Mouse (Mus musculus) brown adipose tissue, adult 24 weeks (tissue): ENCODE data around the gene Olfr1126. TPM values are rescaled to one million over a fixed set of nuclear protein-coding genes. Genes with fewer than 3 reads are reported as not detected.
"Not testable (repeated sequence)": the region's sequence is repeated elsewhere in the genome, so short reads cannot be mapped to it uniquely, and the experiment has no call there.

ENCODE experiments used
- H3K27ac ChIP-seq: fragments of 200-500 bp; replicated peaks from 2 replicates; pipeline ENCODE4 v1.5.1; 2012; ENCODE audit warnings: low read depth, mild to moderate bottlenecking, low read length
- H3K4me1 ChIP-seq: fragments of 200-500 bp; 2 replicates; pipeline ENCODE4 v1.6.1; 2012; ENCODE audit warnings: low read length, mixed read lengths; ENCODE audit not compliant: control insufficient read depth, insufficient read depth, insufficient read length
- H3K4me3 ChIP-seq: fragments of 200-500 bp; 2 replicates; pipeline ENCODE4 v1.5.1; 2012; ENCODE audit warnings: low read depth, mild to moderate bottlenecking, low read length, moderate library complexity; ENCODE audit not compliant: insufficient read depth
- polyA plus RNA-seq: library from polyadenylated mRNA; stranded (reverse); fragments of >200 nt; gene quantifications from 2 replicates; pipeline ENCODE4 v1.2.4, GENCODE M21; 2012; ENCODE audit not compliant: missing spikeins, insufficient read depth, insufficient read length

Olfr1126 gene
- polyA plus RNA-seq, result not detected in 2 replicates

- Histone ChIP-seq H3K4me1 (no peaks in the 10 kb centered on the region), H3K27ac (no peak within 1 kb of the TSS), H3K4me3 (no peak within 1 kb of the TSS)
Measured at GRCm38 (mm10) chr2:87453662-87454061, at the start of gene Olfr1126. Olfr1126 (plus strand) TSS chr2:87453962.

- Histone ChIP-seq H3K27ac (no peak within 1 kb of the TSS), H3K4me3 (no peak within 1 kb of the TSS), H3K4me1 (no peaks in the 10 kb centered on the region)
Measured at GRCm38 (mm10) chr2:87416335-87416734, 37.4 kb upstream of the Olfr1126 start, which contains the start of gene Olfr1123. Olfr1123 (plus strand) TSS chr2:87416635.

- Histone ChIP-seq H3K4me3 (no peak within 1 kb of the TSS), H3K27ac (no peak within 1 kb of the TSS), H3K4me1 (no peaks in the 10 kb centered on the region)
Measured at GRCm38 (mm10) chr2:87429975-87430374, 23.8 kb upstream of the Olfr1126 start, which contains the start of gene Olfr1124. Olfr1124 (plus strand) TSS chr2:87430275.

GRCm38 (mm10) chr2:87437731-87438130, 16.0 kb upstream of the Olfr1126 start:
- H3K4me1 ChIP-seq, result no peaks in the 10 kb centered on the region
- no peak overlapping the region for H3K27ac ChIP-seq
- no peak overlapping the region for H3K4me3 ChIP-seq

GRCm38 (mm10) chr2:87461769-87462168, 8.0 kb downstream of the Olfr1126 start:
- Histone ChIP-seq H3K4me3 (no peak overlapping the region), H3K27ac (no peak overlapping the region), H3K4me1 (no peaks in the 10 kb centered on the region)

- no peak overlapping the region for H3K4me3 ChIP-seq
- H3K27ac ChIP-seq, result no peak overlapping the region
- H3K4me1 ChIP-seq, result no peaks in the 10 kb centered on the region
Measured at GRCm38 (mm10) chr2:87480207-87480606, 26.4 kb downstream of the Olfr1126 start.

GRCm38 (mm10) chr2:87481158-87481557, 27.4 kb downstream of the Olfr1126 start:
- Histone ChIP-seq H3K27ac (no peak overlapping the region), H3K4me3 (no peak overlapping the region), H3K4me1 (no peaks in the 10 kb centered on the region)

GRCm38 (mm10) chr2:87482276-87482675, 28.5 kb downstream of the Olfr1126 start:
- H3K4me3 ChIP-seq, result no peak overlapping the region

GRCm38 (mm10) chr2:87496993-87497392, 43.2 kb downstream of the Olfr1126 start, which contains the start of gene Pramel7:
Pramel7 (minus strand) TSS chr2:87497093.
- H3K4me1 ChIP-seq, H3K4me3 ChIP-seq, H3K27ac ChIP-seq: not testable (repeated sequence)

More at GRCm38 (mm10) chr2:87482276-87482675, 28.5 kb downstream of the Olfr1126 start:
- no peaks in the 10 kb centered on the region for H3K4me1 ChIP-seq
- H3K27ac ChIP-seq, result no peak overlapping the region

GRCm38 (mm10) chr2:87506265-87506664, 52.5 kb downstream of the Olfr1126 start, which contains the start of gene Pramel6:
Pramel6 (plus strand) TSS chr2:87506565.
- H3K4me1 ChIP-seq, result no peaks in the 10 kb centered on the region
- no peak within 1 kb of the TSS for H3K27ac ChIP-seq
- no peak within 1 kb of the TSS for H3K4me3 ChIP-seq

Other genes starting within 250 kb of the Olfr1126 start
- gene Olfr1113, start 245.0 kb upstream of the Olfr1126 start, polyA plus RNA-seq, result not detected in 2 replicates
- gene Olfr1115, start 205.9 kb upstream of the Olfr1126 start, polyA plus RNA-seq, result not detected in 2 replicates
- not detected in 2 replicates for gene Olfr1116, start 186.4 kb upstream of the Olfr1126 start, polyA plus RNA-seq
- not detected in 2 replicates for gene Olfr1118, start 146.4 kb upstream of the Olfr1126 start, polyA plus RNA-seq
- gene Olfr1120, start 99.1 kb upstream of the Olfr1126 start, polyA plus RNA-seq, result not detected in 2 replicates
- not detected in 2 replicates for gene Olfr1121, start 84.1 kb upstream of the Olfr1126 start, polyA plus RNA-seq
- not detected in 2 replicates for gene Olfr1122, start 68.1 kb upstream of the Olfr1126 start, polyA plus RNA-seq
- gene Olfr1123, start 37.3 kb upstream of the Olfr1126 start, polyA plus RNA-seq, result not detected in 2 replicates
- not detected in 2 replicates for gene Olfr1124, start 23.7 kb upstream of the Olfr1126 start, polyA plus RNA-seq
- not detected in 2 replicates for gene Pramel7, start 43.1 kb downstream of the Olfr1126 start, polyA plus RNA-seq
- gene Pramel6, start 52.6 kb downstream of the Olfr1126 start, polyA plus RNA-seq, result not detected in 2 replicates
- gene Olfr153, start 77.8 kb downstream of the Olfr1126 start, polyA plus RNA-seq, result not detected in 2 replicates
- not detected in 2 replicates for gene Olfr1128, start 91.6 kb downstream of the Olfr1126 start, polyA plus RNA-seq
- gene Olfr1129, start 119.9 kb downstream of the Olfr1126 start, polyA plus RNA-seq, result not detected in 2 replicates
- not detected in 2 replicates for gene Olfr1130, start 152.2 kb downstream of the Olfr1126 start, polyA plus RNA-seq
- not detected in 2 replicates for gene Olfr1131, start 173.1 kb downstream of the Olfr1126 start, polyA plus RNA-seq
- not detected in 2 replicates for gene Olfr1132, start 183.6 kb downstream of the Olfr1126 start, polyA plus RNA-seq
- gene Olfr1133, start 193.4 kb downstream of the Olfr1126 start, polyA plus RNA-seq, result not detected in 2 replicates
- not detected in 2 replicates for gene Olfr1134, start 204.5 kb downstream of the Olfr1126 start, polyA plus RNA-seq
- gene Olfr1135, start 219.7 kb downstream of the Olfr1126 start, polyA plus RNA-seq, result not detected in 2 replicates
- gene Olfr1136, start 240.0 kb downstream of the Olfr1126 start, polyA plus RNA-seq, result not detected in 2 replicates